Mouse (Mus musculus) neural tube, embryonic 12.5 days (tissue): ENCODE measurements at regions not wholly inside any gene's neighbourhood (a gene's known extent, or its start where the extent isn't known, plus 50 kb on each side); places are given as distances from the start of the nearest gene placed in this dataset.

Experiments used
- ATAC-seq: fragments of 200-750 bp; cut with Nextera tagmentation; 2 replicates; pipeline ENCODE4 v1.8.0; 2017; ENCODE audit warnings: low read depth, mild to moderate bottlenecking, moderate TSS enrichment, moderate library complexity; ENCODE audit not compliant: low FRiP score
- H3K27ac ChIP-seq: fragments of 300-500 bp; sonication (generic); 2 replicates; pipeline ENCODE4 v1.5.1; 2016
- H3K27me3 ChIP-seq: fragments of 300-500 bp; sonication (generic); replicated peaks from 2 replicates; pipeline ENCODE4 v1.6.1; 2016; ENCODE audit warnings: mild to moderate bottlenecking
- H3K36me3 ChIP-seq: fragments of 300-500 bp; sonication (generic); 2 replicates; pipeline ENCODE4 v1.6.1; 2016; ENCODE audit warnings: mild to moderate bottlenecking
- H3K4me1 ChIP-seq: fragments of 300-500 bp; sonication (generic); 2 replicates; pipeline ENCODE4 v1.6.1; 2016
- H3K4me2 ChIP-seq: fragments of 300-500 bp; sonication (generic); replicated peaks from 2 replicates; pipeline ENCODE4 v1.6.1; 2016; ENCODE audit warnings: mild to moderate bottlenecking
- H3K4me3 ChIP-seq: fragments of 300-500 bp; sonication (generic); 2 replicates; pipeline ENCODE4 v1.5.1; 2016
- H3K9ac ChIP-seq: fragments of 300-500 bp; sonication (generic); 2 replicates; pipeline ENCODE4 v1.6.1; 2016; ENCODE audit warnings: mild to moderate bottlenecking
- H3K9me3 ChIP-seq: fragments of 300-500 bp; sonication (generic); 2 replicates; pipeline ENCODE4 v1.6.1; 2016; ENCODE audit warnings: mild to moderate bottlenecking
- WGBS: fragments of 180-500 bp; shearing (Covaris S2); methylation state at CpG from one replicate; pipeline ENCODE4 v1.1.7; 2016; 5-methylcytosine and 5-hydroxymethylcytosine counted together

- no peak overlapping the region for H3K9ac ChIP-seq
- no peaks in the 10 kb centered on the region for H3K36me3 ChIP-seq
- no peak for ATAC-seq
- no peak overlapping the region for H3K4me3 ChIP-seq
- H3K27ac ChIP-seq, result no peak overlapping the region
- H3K4me2 ChIP-seq, result no peak overlapping the region
- no peaks in the 10 kb centered on the region for H3K9me3 ChIP-seq
- H3K27me3 ChIP-seq, result no peaks in the 10 kb centered on the region
- H3K4me1 ChIP-seq, result no peaks in the 10 kb centered on the region
- 86% methylated on average over 2 of the region's 2 CpGs for WGBS
These were observed 404.0 kb downstream of the Elavl2 start for GRCm38 (mm10) chr4:90996388-90997092.

- Histone ChIP-seq H3K9me3 (no peaks in the 10 kb centered on the region), H3K27ac (no peak overlapping the region), H3K4me2 (no peak overlapping the region), H3K9ac (no peak overlapping the region), H3K36me3 (no peaks in the 10 kb centered on the region), H3K27me3 (no peaks in the 10 kb centered on the region), H3K4me3 (no peak overlapping the region), H3K4me1 (no peaks in the 10 kb centered on the region)
- 78% methylated on average over 6 of the region's 6 CpGs for WGBS
- ATAC-seq, result no peak
These were observed 435.9 kb downstream of the Elavl2 start for GRCm38 (mm10) chr4:90964658-90965057.

DNA sequence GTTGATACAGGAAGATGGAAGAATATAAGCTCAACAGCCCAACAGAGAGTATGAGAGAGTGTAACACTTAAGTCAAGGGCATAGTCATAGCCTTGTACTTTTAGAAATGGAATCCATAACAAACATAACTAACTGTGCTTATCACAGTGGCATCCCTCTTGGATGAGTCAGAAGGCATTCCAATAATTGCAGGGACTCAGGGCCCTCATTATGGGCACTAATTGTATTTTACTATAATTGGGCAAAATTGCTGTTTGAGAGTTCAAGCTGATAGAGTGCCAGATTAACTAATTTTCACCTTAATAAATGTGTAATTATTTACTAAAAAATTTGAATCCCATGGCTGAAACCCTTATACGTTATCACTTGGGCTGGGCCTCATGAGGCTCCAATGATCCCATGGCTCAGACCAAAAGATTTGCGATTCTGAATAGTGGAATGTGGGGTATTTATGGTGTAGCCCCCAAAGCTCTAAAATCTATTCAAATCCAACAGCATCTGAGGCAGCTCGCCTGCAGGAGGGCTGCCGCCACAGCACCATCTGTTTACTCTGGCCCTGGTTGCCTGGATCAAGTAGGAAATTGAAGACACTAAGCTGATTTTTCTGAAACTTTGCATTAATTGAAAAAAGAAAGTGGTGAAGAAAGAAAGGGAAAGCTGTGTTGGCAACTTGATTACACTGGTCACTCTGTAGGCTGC, 456.7 kb downstream of the Elavl2 start:
- Histone ChIP-seq H3K9me3 (no peaks in the 10 kb centered on the region), H3K4me1 (no peaks in the 10 kb centered on the region), H3K4me2 (no peak overlapping the region), H3K36me3 (no peaks in the 10 kb centered on the region), H3K27me3 (no peaks in the 10 kb centered on the region), H3K27ac (no peak overlapping the region), H3K4me3 (no peak overlapping the region), H3K9ac (no peak overlapping the region)
- WGBS, result 41% methylated on average over 4 of the region's 4 CpGs
- ATAC-seq, result no peak

- H3K4me2 ChIP-seq, result no peak overlapping the region
- no peaks in the 10 kb centered on the region for H3K36me3 ChIP-seq
- H3K27me3 ChIP-seq, result no peaks in the 10 kb centered on the region
- WGBS, result 93% methylated on average over 6 of the region's 6 CpGs
- ATAC-seq, result no peak
- no peak overlapping the region for H3K9ac ChIP-seq
- no peak overlapping the region for H3K27ac ChIP-seq
- no peaks in the 10 kb centered on the region for H3K9me3 ChIP-seq
- no peaks in the 10 kb centered on the region for H3K4me1 ChIP-seq
- H3K4me3 ChIP-seq, result no peak overlapping the region
These were observed 483.1 kb downstream of the Elavl2 start for GRCm38 (mm10) chr4:90917312-90918107.

GRCm38 (mm10) chr4:90906311-90906710, 494.3 kb downstream of the Elavl2 start:
- Histone ChIP-seq H3K9ac (no peak overlapping the region), H3K27ac (no peak overlapping the region), H3K4me3 (no peak overlapping the region), H3K9me3 (no peaks in the 10 kb centered on the region), H3K4me1 (no peaks in the 10 kb centered on the region), H3K4me2 (no peak overlapping the region), H3K27me3 (no peaks in the 10 kb centered on the region), H3K36me3 (no peaks in the 10 kb centered on the region)
- 92% methylated on average over 1 of the region's 1 CpGs for WGBS
- ATAC-seq, result no peak

DNA sequence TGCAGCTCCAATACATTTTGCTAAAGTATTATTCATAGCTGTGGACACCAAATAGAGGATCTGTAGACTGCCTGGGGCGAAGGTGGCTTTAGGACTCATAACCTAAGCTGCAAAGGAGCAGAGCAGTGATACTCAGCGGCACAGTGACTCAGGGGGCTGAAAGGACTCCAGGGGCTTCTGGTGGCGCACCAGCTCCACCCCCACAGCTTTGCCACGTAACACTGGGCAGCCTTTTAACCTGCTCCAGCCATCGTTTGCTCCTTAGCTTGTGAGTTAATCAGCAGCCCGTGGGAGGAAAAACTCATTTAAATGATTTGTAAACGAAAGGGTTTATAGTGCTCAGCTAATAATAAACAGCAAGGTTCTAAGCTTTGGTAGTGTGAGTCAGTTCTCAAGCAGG, 532.4 kb downstream of the Elavl2 start:
- Histone ChIP-seq H3K4me2 (no peak overlapping the region), H3K9me3 (no peaks in the 10 kb centered on the region), H3K27ac (no peak overlapping the region), H3K36me3 (no peaks in the 10 kb centered on the region), H3K4me3 (no peak overlapping the region), H3K4me1 (no peaks in the 10 kb centered on the region), H3K9ac (no peak overlapping the region), H3K27me3 (no peaks in the 10 kb centered on the region)
- WGBS, result 47% methylated on average over 7 of the region's 7 CpGs
- no peak for ATAC-seq

DNA sequence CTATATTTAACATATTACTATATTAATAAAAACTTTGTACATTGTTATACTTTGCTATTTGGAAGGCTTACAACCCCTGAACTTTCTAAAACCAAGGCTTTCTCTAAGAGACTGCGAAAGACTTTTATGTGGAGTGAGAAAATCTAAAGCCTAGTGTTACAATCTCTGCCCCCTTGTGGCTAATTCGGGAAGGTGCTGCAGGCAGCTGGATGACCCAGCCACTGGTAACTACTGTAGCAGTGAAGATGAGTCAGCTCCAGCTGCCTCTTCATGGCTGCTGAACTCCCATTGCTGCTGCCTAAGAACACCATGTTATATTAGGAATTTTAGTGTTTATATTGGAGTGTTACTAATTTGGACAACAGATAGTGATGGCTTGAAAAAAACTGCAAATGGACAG, 539.7 kb downstream of the Elavl2 start:
- H3K36me3 ChIP-seq, result no peaks in the 10 kb centered on the region
- no peaks in the 10 kb centered on the region for H3K4me1 ChIP-seq
- ATAC-seq, result peak; percentile 58
- H3K9me3 ChIP-seq, result no peaks in the 10 kb centered on the region
- H3K27ac ChIP-seq, result no peak overlapping the region
- H3K4me2 ChIP-seq, result no peak overlapping the region
- H3K27me3 ChIP-seq, result no peaks in the 10 kb centered on the region
- no peak overlapping the region for H3K9ac ChIP-seq
- H3K4me3 ChIP-seq, result no peak overlapping the region
- WGBS, result 42% methylated on average over 2 of the region's 2 CpGs

GRCm38 (mm10) chr4:90839804-90840203, 560.8 kb downstream of the Elavl2 start:
- no peaks in the 10 kb centered on the region for H3K4me1 ChIP-seq
- no peaks in the 10 kb centered on the region for H3K9me3 ChIP-seq
- no peak overlapping the region for H3K4me2 ChIP-seq
- 0 out of 2 replicates have a peak, but pooled peaks have one; percentile 52 for ATAC-seq
- H3K4me3 ChIP-seq, result no peak overlapping the region
- no peak overlapping the region for H3K9ac ChIP-seq
- no peak overlapping the region for H3K27ac ChIP-seq
- WGBS, result 34% methylated on average over 3 of the region's 3 CpGs
- no peaks in the 10 kb centered on the region for H3K36me3 ChIP-seq
- no peaks in the 10 kb centered on the region for H3K27me3 ChIP-seq

- Histone ChIP-seq H3K27me3 (no peaks in the 10 kb centered on the region), H3K4me1 (no peaks in the 10 kb centered on the region), H3K36me3 (no peaks in the 10 kb centered on the region), H3K9me3 (no peaks in the 10 kb centered on the region), H3K4me3 (no peak overlapping the region), H3K4me2 (no peak overlapping the region), H3K9ac (no peak overlapping the region), H3K27ac (no peak overlapping the region)
- ATAC-seq, result no peak
- whole genome bisulfite sequencing, result 80% methylated on average over 1 of the region's 1 CpGs
These were observed 580.5 kb downstream of the Zfp352 start for GRCm38 (mm10) chr4:90799078-90799477.

DNA sequence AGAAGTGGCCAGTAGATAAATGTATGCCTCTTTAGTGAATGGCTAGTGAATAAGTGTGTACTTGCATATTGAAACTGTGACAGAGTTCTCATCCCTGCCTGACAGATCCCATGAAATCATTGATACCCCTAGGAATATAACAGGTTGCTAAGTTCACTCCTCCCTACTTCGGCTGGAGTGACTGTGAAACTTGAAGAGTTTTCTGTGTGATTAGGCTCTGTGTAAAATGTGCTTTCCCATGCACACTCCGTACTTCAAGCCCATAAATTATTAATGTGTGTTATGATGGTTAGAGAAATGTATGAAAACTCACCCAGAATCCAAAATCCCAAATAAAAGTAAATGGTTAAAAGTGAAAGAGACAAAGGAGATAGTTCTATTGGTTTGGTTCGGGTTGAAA, 580.0 kb downstream of the Zfp352 start:
- H3K36me3 ChIP-seq, result no peaks in the 10 kb centered on the region
- no peak overlapping the region for H3K4me3 ChIP-seq
- H3K4me1 ChIP-seq, result no peaks in the 10 kb centered on the region
- no peak overlapping the region for H3K9ac ChIP-seq
- no peak overlapping the region for H3K4me2 ChIP-seq
- no peak overlapping the region for H3K27ac ChIP-seq
- H3K27me3 ChIP-seq, result no peaks in the 10 kb centered on the region
- 69% methylated on average over 3 of the region's 3 CpGs for WGBS
- no peaks in the 10 kb centered on the region for H3K9me3 ChIP-seq
- no peak for ATAC-seq

DNA sequence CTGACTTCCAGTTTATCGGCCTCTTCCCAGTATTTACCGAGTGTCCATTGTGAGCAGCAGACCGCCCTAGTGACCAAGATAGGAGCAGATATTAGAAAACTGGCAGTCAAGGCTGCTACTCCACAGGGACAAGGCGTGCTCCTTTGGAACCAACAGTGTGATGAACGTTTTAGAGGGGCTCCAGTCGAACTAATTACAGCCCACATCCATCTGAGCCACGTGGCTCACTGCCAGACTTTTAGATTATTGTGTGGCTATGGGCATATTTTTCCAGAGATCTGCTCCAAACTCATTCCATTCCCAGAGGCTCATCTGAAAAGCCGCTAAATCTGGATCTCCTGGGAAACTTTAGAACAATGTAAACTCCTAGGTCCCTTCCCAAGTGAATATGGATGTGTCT, 578.9 kb downstream of the Zfp352 start:
- no peak for ATAC-seq
- WGBS, result 73% methylated on average over 8 of the region's 8 CpGs
- Histone ChIP-seq H3K36me3 (no peaks in the 10 kb centered on the region), H3K4me1 (no peaks in the 10 kb centered on the region), H3K9me3 (no peaks in the 10 kb centered on the region), H3K4me3 (no peak overlapping the region), H3K27ac (no peak overlapping the region), H3K27me3 (no peaks in the 10 kb centered on the region), H3K4me2 (no peak overlapping the region), H3K9ac (no peak overlapping the region)
